Mouse (Mus musculus) right cerebral cortex, postnatal 25 days (tissue): Measurements from ENCODE around the gene Plk4.
A peak's percentile ranks its signal among the peaks of the same experiment; 100 is the strongest.
"Not testable (repeated sequence)": the region's sequence is repeated elsewhere in the genome, so short reads cannot be mapped to it uniquely, and the experiment has no call there.

Experiments used
- DNase-seq: peaks from one replicate; pipeline ENCODE4 v3.0.0; 2022

Gene Plk4

DNA sequence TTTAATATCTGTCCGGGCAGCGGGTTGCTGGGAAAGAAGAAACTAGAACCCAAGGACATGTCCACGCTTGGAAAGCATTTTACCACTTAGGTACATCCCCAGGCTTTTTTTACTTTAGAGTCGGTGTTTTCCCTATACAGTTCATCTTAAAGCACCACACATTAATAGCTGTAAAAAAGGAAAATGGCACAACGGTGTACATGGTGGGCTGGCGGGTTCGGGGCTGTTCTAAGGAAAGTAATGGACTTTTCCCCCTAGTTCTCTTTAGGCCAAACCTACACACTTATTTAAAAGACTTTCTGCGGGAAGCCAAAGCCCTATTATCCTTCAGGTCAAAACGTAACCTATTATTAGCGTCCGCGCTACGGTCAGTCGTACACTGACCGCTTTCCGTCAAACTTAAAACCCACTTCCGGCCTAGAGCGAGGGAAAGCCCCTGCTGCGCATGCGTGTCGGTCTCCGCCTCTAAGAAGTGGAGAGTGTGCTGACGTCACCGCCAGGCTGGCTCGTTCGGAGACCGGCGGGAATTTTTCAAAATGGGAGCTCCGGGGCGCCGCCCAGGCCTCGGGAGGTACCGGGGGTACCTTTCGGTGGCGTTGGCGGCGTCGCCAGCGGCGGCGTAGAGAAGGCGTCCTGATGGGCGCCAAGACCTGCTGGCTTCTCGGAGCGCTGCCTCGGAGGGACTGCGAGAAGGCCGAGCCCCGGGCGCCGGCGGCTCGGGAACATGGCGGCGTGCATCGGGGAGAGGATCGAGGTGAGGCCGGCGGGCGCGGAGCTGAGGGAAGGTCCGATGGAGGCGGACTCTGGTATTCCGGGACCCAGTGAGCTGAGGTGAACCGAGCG is at the start of gene Plk4:
Gene Plk4 (plus strand): TSS at position 490 of the 843 bp plus-strand sequence.
- DNase-seq = peak; percentile 95

DNA sequence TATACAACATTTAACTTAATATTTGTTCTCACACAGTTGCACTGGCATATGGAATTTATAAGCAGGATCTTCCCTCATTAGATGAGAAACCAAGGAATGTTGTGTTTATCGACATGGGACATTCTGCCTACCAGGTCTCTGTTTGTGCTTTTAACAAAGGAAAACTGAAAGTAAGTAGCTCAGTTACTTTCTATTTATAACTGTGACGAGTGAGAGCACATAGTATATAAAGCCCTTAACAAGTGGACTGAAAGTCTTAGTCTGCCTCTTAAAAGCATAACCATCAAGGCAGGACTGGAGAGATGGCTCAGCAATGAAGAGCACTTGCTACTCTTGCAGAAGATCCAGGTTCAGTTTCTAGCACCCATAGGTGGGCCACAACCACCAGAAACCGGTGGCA is 39.1 kb upstream of the Plk4 start:
- no peak for DNase-seq

DNA sequence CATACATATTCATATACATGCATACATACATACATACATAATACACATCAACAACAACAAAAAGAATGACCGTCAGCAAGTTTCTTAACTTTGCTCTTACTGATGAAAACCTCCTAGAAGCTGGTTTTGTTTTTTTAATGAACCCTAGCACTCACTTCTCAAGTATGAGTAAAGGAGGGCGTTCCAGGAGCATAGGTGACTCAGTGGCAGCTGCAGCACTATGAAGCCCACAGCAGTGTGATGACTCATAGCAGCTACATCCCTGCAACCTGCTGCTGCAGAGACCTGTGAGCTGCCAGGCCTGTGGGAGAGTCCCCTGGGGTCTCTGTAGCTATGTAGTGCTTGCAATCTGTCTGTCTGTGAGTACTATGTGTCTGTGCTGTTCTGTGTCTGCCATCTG is 38.5 kb upstream of the Plk4 start:
- no peak for DNase-seq

DNA sequence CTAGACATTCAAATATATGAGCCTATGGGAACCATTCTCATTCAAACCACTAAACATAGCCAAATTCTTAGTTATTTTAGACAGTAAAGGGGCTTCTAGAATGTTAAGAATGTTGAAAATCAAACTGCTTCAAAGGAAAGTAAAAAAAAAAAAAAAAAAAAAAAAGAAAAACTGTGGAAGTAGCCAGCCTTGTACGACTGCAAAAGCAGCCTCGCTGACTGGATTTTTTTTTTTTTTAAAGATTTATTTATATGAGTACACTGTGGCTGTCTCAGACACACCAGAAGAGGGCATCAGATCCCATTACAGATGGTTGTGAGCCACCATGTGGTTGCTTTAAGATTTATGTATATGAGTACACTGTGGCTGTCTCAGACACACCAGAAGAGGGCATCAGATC is 6.0 kb upstream of the Plk4 start:
- DNase-seq = no peak

DNA sequence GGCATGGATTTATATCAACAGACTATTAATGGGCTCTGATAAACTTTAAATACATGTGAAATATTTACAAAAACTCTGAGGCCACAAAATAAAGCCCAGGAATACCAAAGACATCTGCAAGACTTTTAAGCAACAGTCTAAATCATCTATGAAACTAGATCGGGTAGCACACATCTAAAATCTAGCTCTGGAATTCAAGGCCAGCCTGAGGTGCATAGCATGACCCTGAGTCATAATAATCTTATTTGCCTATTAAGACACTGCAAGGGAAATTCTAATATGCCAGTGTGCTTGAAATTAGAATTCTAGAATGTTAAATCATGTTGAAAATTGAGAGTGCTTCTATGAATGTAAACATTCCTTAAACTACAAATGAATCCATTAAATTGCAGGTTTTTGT is 1.8 kb upstream of the Plk4 start:
- DNase-seq = no peak

DNA sequence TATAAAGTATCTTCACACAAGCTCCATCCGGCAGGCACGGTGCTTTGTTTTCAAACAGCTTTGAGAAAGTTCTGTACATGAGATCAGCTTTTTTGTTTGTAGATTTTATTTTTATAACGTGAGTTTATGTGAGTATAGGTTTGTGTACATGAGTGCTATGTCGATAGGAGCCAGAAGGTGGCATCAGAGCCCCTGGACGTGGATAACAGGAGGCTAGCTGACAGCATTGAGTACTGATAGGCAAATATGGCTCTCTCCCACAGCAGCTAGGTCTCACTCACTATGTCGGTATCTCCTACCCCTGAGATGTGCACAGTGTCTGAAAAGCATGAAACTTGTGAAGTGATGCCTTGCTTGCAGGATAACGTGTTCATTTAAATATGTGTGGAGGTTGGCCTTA is 1.3 kb upstream of the Plk4 start:
- peak; percentile 13 for DNase-seq

DNA sequence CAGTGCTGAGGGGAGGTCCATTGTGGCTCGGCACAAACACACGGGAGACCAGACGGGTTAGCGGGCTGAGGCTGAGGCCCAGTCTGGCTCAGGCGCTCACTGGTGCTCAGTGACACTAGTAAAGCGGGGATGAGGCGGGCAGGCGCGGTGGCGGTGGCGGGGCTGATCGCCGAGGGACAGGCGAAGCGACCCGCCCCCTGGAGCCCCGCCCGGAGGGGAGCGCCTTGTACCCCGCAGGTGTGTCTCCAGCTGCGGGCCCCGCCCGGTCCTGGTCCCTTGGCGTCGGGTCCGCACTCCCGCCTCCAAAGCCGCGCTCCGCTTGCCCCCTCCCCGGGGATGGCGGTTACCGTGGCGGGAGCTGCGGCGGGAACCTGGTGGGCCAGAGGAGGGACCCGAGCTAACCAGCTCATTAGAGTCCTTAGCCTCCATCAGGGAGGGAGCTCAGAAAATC is 579 bp downstream of the Plk4 start:
- peak; percentile 53 for DNase-seq

DNA sequence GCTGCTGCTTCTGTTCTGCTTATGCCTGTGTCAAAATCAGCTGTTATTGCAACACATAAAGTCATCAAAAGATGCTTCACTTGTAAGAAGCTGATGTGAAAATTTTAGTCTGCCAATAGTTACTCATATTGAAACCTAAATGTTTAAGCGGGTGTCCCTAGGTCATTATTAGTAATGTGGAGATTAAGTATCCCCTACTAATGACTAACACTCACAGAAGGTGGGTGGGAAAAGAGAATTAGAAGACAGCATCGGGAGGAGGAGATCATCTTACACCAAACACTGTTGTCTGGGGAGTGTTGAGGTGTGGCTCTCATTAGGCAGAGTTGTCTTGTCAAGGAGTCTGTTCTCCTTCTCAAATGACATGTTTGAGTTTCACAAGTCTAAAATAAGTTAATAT is 7.1 kb downstream of the Plk4 start:
- no peak for DNase-seq

DNA sequence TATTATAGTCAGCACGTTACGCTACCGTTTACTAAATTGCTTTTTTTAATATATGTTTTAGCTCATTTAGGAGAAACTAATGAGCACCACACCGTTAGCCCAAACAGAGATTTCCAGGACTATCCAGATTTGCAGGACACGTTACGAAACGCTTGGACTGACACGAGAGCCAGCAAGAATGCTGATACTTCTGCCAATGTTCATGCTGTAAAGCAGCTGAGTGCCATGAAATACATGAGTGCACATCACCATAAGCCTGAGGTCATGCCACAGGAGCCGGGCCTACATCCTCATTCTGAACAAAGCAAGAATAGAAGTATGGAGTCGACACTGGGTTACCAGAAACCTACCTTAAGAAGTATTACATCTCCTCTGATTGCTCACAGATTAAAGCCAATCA is 8.9 kb downstream of the Plk4 start:
- DNase-seq = no peak

DNA sequence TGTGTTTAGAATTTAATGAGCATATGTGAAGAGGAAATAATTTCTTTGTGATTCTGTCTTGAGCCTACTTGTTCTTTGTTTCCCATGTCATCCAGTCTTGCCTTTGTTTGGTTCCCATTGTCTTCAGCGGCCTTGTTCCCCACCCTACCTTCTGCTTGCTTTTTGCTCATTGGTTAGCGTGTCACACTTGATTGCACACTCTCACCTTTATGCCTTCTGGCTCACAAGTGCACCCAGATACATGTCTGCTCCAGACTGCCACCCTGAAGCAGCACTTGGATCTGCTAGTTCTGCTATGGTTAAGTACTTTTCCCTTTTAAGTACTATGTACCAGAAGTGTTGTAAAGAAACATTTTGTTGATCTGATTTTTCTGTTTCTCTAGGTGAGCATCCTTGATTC is 10.1 kb downstream of the Plk4 start:
- DNase-seq = no peak

DNA sequence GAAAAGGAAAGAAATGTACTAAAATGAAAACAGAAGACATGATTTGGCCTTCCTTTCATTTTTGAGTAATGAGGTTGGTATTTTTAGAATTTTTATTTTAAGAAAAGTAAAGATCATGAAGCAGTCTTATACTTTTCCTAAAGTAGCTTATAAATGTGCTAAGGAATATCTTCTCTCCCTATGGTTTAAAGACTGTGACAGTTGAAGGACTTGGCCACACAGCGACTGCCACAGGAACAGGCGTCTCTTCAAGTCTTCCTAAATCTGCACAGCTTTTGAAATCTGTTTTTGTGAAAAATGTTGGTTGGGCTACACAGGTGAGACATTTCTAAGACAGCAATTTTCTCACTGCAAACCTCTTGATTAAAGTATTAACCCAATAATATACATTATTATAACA is 13.5 kb downstream of the Plk4 start:
- DNase-seq = no peak

DNA sequence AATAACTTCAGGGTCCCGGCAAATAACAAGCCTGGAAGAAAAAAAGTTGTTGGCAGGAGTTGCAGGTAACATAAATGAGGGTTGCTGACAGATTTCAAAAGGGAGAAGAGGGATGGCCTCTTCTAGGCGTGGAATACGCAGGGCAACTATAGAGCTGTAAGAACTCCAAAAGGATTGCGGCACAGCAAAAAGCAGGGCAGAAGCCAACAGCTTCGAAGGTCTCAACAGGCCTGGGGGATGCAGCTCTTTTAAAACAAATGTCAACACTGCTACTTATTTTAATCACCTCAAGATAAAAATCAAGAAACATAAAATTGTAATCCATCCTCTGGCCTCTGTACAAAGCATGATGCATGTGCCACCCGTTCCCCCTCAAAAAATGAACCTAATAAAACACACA is 45.7 kb downstream of the Plk4 start:
- not testable (repeated sequence) for DNase-seq

DNA sequence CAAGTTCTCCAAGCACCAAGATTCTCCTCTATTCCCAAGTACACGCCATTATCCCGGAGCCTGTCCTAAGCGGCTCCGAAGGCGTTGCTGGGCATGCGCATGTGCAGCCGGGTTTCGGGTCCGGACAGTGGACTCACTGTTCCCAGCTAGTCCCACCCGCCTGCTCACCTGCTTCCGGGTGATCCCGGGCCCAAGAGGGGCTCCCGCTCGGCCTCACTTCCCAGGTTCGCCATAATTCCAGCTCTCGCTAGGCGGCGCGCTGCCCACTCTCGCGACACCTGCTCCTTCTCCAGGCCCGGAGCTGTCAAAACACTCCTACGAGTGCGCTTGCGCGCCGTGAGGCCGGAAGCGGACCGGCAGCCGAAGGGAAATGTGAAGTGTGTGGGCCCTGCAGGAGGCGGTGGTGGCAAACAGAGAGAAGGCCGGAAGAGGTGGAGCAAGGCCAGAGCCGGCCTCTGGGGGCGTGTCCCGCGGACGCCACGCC is 46.7 kb downstream of the Plk4 start, which contains the start of gene Mfsd8:
Gene Mfsd8 (minus strand): TSS at position 414 of the 484 bp plus-strand sequence.
- peak; percentile 95 for DNase-seq

DNA sequence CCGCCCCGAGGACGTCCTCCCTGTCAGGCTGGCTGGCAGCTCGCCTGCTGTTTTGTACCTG is 47.0 kb downstream of the Plk4 start, which contains the start of gene Abhd18:
Gene Abhd18 (plus strand): TSS at position 14 of the 61 bp plus-strand sequence.
- DNase-seq = not testable (repeated sequence)

DNA sequence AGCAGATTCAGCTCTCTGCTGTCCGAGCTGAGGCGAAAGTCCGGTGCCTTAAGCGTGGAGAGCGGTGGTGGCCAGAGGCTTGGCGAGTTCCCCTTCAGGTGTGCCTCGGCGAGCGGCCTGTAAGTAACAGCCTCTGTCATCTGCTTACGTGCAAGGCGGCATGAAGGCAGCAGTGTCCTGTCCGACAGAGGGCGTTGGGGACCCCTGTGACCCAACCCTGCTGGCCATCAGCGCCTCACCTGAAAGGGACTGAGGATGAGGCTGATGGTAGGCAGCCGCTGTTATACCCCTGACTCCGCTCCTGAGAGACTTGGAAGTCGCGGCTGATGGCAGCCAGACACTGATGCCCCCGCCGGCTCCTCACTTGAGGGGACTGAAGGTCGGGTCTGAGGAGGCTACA is 47.2 kb downstream of the Plk4 start:
- peak; percentile 52 for DNase-seq

DNA sequence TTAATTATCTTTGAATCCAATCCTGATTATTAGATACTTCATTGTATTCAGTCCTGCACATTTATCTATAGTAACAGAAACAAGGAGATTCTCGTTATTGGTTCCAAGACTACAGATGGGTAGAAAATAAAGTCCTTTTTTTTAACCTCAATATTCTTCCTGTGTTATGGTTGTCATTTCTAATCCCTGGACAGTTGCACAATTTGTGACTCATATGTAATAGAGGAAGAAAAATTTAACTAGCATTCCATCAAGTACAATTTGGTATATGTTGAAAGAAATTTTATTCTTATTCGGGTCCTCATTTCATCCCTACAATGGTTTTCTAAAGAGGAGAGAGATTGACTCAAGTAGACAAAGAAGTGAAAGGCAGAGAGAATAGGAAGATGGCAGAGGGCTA is 48.1 kb downstream of the Plk4 start:
- not testable (repeated sequence) for DNase-seq

DNA sequence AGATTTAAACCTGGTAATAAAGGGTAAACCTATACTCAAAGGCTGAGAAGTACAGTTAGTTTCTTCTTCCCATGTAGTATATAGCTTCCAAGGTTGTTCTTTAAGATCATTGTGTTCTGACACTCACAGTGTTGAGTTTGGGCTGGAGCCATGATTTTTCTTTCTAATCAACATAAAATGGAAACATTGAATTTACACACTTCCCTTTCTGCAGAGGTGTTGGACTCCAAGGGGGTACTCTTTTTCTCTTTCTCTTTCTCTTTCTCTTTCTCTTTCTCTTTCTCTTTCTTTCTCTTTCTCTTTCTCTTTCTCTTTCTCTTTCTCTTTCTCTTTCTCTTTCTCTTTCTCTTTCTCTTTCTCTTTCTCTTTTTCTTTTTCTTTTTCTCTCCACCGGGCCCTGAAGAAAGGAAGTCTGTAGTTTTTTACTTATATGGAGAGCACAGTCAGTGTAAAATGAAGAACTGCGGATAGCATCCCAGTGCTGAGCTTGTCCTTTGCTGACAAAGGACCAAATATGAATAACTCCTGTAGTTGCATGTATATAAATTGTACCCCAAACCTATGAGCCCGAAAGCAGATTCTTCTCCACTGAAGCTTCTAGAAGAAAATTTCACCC is 53.4 kb downstream of the Plk4 start:
- not testable (repeated sequence) for DNase-seq
